Comparison of ENCODE assay signal across 27 mouse cellular contexts in the genomic region with DNA sequence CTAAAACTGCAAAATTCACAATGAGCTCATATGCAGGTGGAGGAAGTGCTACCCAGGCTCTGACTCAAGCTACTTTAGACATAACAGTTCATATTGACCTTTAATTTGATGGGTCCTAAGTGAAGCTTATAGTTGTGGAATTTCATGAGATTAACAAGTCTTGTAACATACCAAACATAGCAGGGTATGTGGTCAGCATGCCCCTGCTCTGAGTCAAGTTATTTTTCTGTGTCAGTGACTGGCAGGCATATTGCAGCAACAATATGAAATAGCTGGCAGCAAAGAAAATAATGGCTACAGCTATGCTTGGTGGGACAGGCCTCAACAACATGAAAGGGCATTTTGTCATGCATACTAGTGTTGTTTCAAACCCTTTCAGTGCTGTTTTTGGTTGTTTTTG.
DNase-seq lines count a peak whose midpoint lies in the region; ATAC-seq and TF ChIP-seq lines count a peak whose summit lies in the region.
"Had no signal": no experiment of that assay in that cellular context is flagged by ENCODE, and none has a peak within 500 bp of the region (broad histone marks: within the 10 kb centered on the region; RNA-seq: fewer than 3 reads in every experiment).

No protein-coding gene starts in this region.

- no peak overlapping the region for H3K4me3 ChIP-seq in lung, postnatal 0 days (ENCODE audit: low read depth, low read length)
- no peak overlapping the region for H3K4me3 ChIP-seq in embryonic fibroblast, embryonic 13.5 days (ENCODE audit: insufficient read depth, low read length)
- H3K4me3 ChIP-seq in midbrain, embryonic 10.5 days = no peak overlapping the region
- H3K4me3 ChIP-seq: embryonic facial prominence, embryonic 12.5 days; embryonic facial prominence, embryonic 15.5 days; erythroblast, embryonic 14.5 days; forebrain, embryonic 12.5 days; forebrain, embryonic 15.5 days; heart, embryonic 12.5 days; heart, embryonic 15.5 days; hindbrain, embryonic 10.5 days; hindbrain, embryonic 13.5 days had no signal

- H3K4me1 ChIP-seq in lung, postnatal 0 days (ENCODE audit: insufficient read depth, low read depth, low read length) = no peaks in the 10 kb centered on the region
- H3K4me1 ChIP-seq in embryonic fibroblast, embryonic 13.5 days (ENCODE audit: control insufficient read depth, insufficient read depth, low read length) = no peaks in the 10 kb centered on the region; the same call in 1 of the 2 replicates
- peaks cover 20% of the 10 kb centered on the region for H3K4me1 ChIP-seq in midbrain, embryonic 10.5 days
- H3K4me1 ChIP-seq: embryonic facial prominence, embryonic 12.5 days; embryonic facial prominence, embryonic 15.5 days; forebrain, embryonic 15.5 days; heart, embryonic 15.5 days had no signal

- TF ChIP-seq CTCF in lung, postnatal 0 days (IDR thresholded peaks at IDR 0.05) = no peak
- TF ChIP-seq CTCF in embryonic fibroblast, embryonic 13.5 days (IDR thresholded peaks at IDR 0.05; ENCODE audit: borderline replicate concordance, insufficient read depth, low read length) = no peak

- DNase-seq in lung, postnatal 0 days (ENCODE audit: low spot score) = peak; percentile 27
- DNase-seq in lung, postnatal 14 days = no peak
- DNase-seq in NIH3T3 (ENCODE audit: low read depth) = peak; percentile 41
- DNase-seq in midbrain, embryonic 10.5 days (ENCODE audit: low spot score) = no peak
- no peak for DNase-seq in spleen, postnatal 36 days (ENCODE audit: low spot score in 2 of 2)
- DNase-seq in urinary bladder, postnatal 36 days (ENCODE audit: low spot score in 2 of 2) = no peak
- DNase-seq: adrenal gland, postnatal 10 days; adrenal gland, postnatal 36 days; cerebellum, adult 18-20 months; cerebellum, adult 9-10 months; cerebellum, postnatal 14 days; gastrocnemius, postnatal 25 days; heart, postnatal 10 days; heart, postnatal 36 days had no signal

- no peak overlapping the region for H3K4me2 ChIP-seq in lung, postnatal 0 days (replicated peaks; ENCODE audit: low read depth, low read length)
- H3K4me2 ChIP-seq: embryonic facial prominence, embryonic 12.5 days; embryonic facial prominence, embryonic 15.5 days; forebrain, embryonic 12.5 days; forebrain, embryonic 15.5 days; heart, embryonic 12.5 days; heart, embryonic 15.5 days; hindbrain, embryonic 13.5 days had no signal

- ATAC-seq in lung, postnatal 0 days = peak; percentile 54
- ATAC-seq: activated CD4-positive, CD25-positive, alpha-beta regulatory T cell, adult 4 months; forebrain, embryonic 15.5 days; hindbrain, embryonic 16.5 days; intestine, embryonic 16.5 days had no signal

- no peak for TF ChIP-seq EP300 in lung, postnatal 0 days (IDR thresholded peaks at IDR 0.05)

- TF ChIP-seq POLR2A in embryonic fibroblast, embryonic 13.5 days (IDR thresholded peaks at IDR 0.05; ENCODE audit: low read depth, low read length) = no peak

- no peaks in the 10 kb centered on the region for H3K9me3 ChIP-seq in lung, postnatal 0 days (ENCODE audit: low read length)
- no peaks in the 10 kb centered on the region for H3K9me3 ChIP-seq in midbrain, embryonic 10.5 days (replicated peaks)
- H3K9me3 ChIP-seq: embryonic facial prominence, embryonic 12.5 days; embryonic facial prominence, embryonic 15.5 days; forebrain, embryonic 12.5 days; forebrain, embryonic 15.5 days; heart, embryonic 12.5 days; heart, embryonic 15.5 days; hindbrain, embryonic 13.5 days had no signal

- H3K27ac ChIP-seq in lung, postnatal 0 days (ENCODE audit: low read length) = no peak overlapping the region
- H3K27ac ChIP-seq in embryonic fibroblast, embryonic 13.5 days (ENCODE audit: insufficient read depth, low read length) = peak overlapping the region; percentile 47
- H3K27ac ChIP-seq in midbrain, embryonic 10.5 days (replicated peaks) = no peak overlapping the region
- H3K27ac ChIP-seq: embryonic facial prominence, embryonic 12.5 days; embryonic facial prominence, embryonic 15.5 days; forebrain, embryonic 12.5 days; forebrain, embryonic 15.5 days; heart, embryonic 15.5 days; hindbrain, embryonic 10.5 days; hindbrain, embryonic 13.5 days had no signal

- H3K9ac ChIP-seq in lung, postnatal 0 days (replicated peaks; ENCODE audit: low read depth) = no peak overlapping the region
- H3K9ac ChIP-seq: embryonic facial prominence, embryonic 12.5 days; embryonic facial prominence, embryonic 15.5 days; forebrain, embryonic 12.5 days; forebrain, embryonic 15.5 days; heart, embryonic 12.5 days; heart, embryonic 15.5 days; hindbrain, embryonic 13.5 days had no signal

- no peaks in the 10 kb centered on the region for H3K36me3 ChIP-seq in lung, postnatal 0 days (ENCODE audit: insufficient read depth, low read length)
- peaks cover 12% of the 10 kb centered on the region for H3K36me3 ChIP-seq in midbrain, embryonic 10.5 days
- H3K36me3 ChIP-seq: forebrain, embryonic 12.5 days; forebrain, embryonic 15.5 days had no signal

- H3K27me3 ChIP-seq in lung, postnatal 0 days (replicated peaks; ENCODE audit: insufficient read depth, low read length) = no peaks in the 10 kb centered on the region
- no peaks in the 10 kb centered on the region for H3K27me3 ChIP-seq in midbrain, embryonic 10.5 days (ENCODE audit: low read depth, poor library complexity, severe bottlenecking)
- H3K27me3 ChIP-seq: embryonic facial prominence, embryonic 12.5 days; embryonic facial prominence, embryonic 15.5 days; forebrain, embryonic 12.5 days; forebrain, embryonic 15.5 days; heart, embryonic 12.5 days; heart, embryonic 15.5 days; hindbrain, embryonic 13.5 days had no signal

Comparison
In these comparisons a context has a peak if more than half of its experiments do, and no peak if none do; other contexts are left out.
1. DNase-seq: peak in lung, postnatal 0 days (single experiment) and NIH3T3 (single experiment); none in lung, postnatal 14 days (single experiment), midbrain, embryonic 10.5 days (single experiment), spleen, postnatal 36 days (0 of 2) and urinary bladder, postnatal 36 days (0 of 2).